Mouse (Mus musculus): Measurements from ENCODE around the gene Clcnka.

DNA sequence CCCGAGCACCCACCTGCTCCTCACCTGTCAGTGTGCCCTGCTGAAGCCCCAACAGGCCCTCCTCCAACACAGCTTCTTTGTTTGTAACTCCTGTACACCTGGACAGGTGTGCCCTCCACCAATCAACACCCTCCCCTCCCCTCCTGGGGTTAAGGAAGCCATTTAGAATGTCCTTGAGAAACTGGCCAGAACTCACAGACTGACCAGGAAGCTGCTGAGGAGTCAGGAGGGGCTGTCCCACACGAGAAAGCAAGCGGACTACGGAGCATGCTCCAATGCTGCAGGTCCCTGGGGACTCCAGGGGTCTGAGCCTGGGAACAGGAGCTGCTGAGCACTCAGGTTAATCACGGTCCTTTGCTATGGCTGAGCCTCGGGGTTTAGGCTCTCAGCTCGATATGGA, 17.4 kb upstream of the Clcnka start, which contains the start of gene Clcnkb:
- TF ChIP-seq CTCF (IDR thresholded peaks at IDR 0.05; ENCODE audit: control insufficient read depth, insufficient read depth, insufficient read length) (no peak), USF1 (IDR thresholded peaks at IDR 0.05; ENCODE audit: low read depth) (no peak), MYOG (IDR thresholded peaks at IDR 0.05; ENCODE audit: control insufficient read depth, extremely low read depth, insufficient read length) (no peak), MAX (IDR thresholded peaks at IDR 0.05) (no peak), CEBPB (IDR thresholded peaks at IDR 0.05; ENCODE audit: low read depth) (no peak)

All from C2C12 (cell line).